Mouse (Mus musculus) ES-Bruce4 (cell line): ENCODE measurements around the gene Slc25a22.

Experiments used
- CTCF ChIP-seq: IDR thresholded peaks from one replicate; pipeline ENCODE4 v1.8.1; 2011; ENCODE audit warnings: low read depth, low read length
- EP300 ChIP-seq: IDR thresholded peaks from 2 replicates; pipeline ENCODE4 v1.6.1; 2011; ENCODE audit warnings: low read depth, low read length; ENCODE audit not compliant: insufficient read depth
- POLR2A ChIP-seq: IDR thresholded peaks from one replicate; pipeline ENCODE4 v1.8.1; 2011; ENCODE audit warnings: low read length; ENCODE audit not compliant: insufficient read depth

DNA sequence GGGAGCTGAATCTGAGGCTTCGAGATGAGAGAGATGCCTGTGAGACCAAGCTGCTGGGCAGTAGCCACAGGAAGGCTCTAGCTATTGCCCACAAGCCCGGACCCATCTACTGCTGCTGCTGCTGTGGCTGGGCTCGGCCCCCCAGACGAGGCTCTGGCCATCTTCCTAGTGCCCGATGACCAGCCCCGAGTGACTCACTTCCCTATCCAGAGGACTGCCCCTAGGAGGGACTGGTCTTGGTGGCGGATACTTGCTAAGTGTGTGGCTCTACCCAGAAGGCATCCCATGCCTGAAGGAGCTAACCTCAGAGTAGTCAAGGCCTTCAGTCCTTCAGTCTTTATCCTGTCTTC is 28.3 kb upstream of the Slc25a22 start:
- TF ChIP-seq CTCF (no peak), POLR2A (no peak), EP300 (no peak)
